Mouse (Mus musculus): ENCODE measurements around the gene Mcpt1.
"Not testable (repeated sequence)": the region's sequence is repeated elsewhere in the genome, so short reads cannot be mapped to it uniquely, and the experiment has no call there.

Mcpt1 gene

GRCm38 (mm10) chr14:56017671-56018070 lies at the start of gene Mcpt1:
Gene Mcpt1, plus strand, starts transcription at chr14:56017971.
- DNase-seq (ENCODE audit: low spot score in 2 of 2), result not testable (repeated sequence)

GRCm38 (mm10) chr14:55987464-55987863 lies 30.3 kb upstream of the Mcpt1 start:
- not testable (repeated sequence) for DNase-seq (ENCODE audit: low spot score in 2 of 2)

- DNase-seq (ENCODE audit: low spot score in 2 of 2), result no peak
These were observed 4.6 kb upstream of the Mcpt1 start for GRCm38 (mm10) chr14:56013147-56013546.

GRCm38 (mm10) chr14:56013924-56014323 lies 3.8 kb upstream of the Mcpt1 start:
- no peak for DNase-seq (ENCODE audit: low spot score in 2 of 2)

GRCm38 (mm10) chr14:56019446-56019845 lies 1.7 kb downstream of the Mcpt1 start:
- DNase-seq (ENCODE audit: low spot score in 2 of 2), result no peak

GRCm38 (mm10) chr14:56021305-56021704 lies 3.5 kb downstream of the Mcpt1 start:
- DNase-seq (ENCODE audit: low spot score in 2 of 2), result not testable (repeated sequence)

- DNase-seq (ENCODE audit: low spot score in 2 of 2), result not testable (repeated sequence)
These were observed 12.6 kb downstream of the Mcpt1 start, which contains the start of gene Mcpt9 for GRCm38 (mm10) chr14:56030395-56030794. Gene Mcpt9, minus strand, starts transcription at chr14:56030495.

- no peak for DNase-seq (ENCODE audit: low spot score in 2 of 2)
These were observed 16.7 kb downstream of the Mcpt1 start for GRCm38 (mm10) chr14:56034433-56034832.

- not testable (repeated sequence) for DNase-seq (ENCODE audit: low spot score in 2 of 2)
These were observed 24.0 kb downstream of the Mcpt1 start, which contains the start of gene Mcpt2 for GRCm38 (mm10) chr14:56041792-56042191. Gene Mcpt2, plus strand, starts transcription at chr14:56042041.

GRCm38 (mm10) chr14:56055408-56055807 lies 37.6 kb downstream of the Mcpt1 start:
- DNase-seq (ENCODE audit: low spot score in 2 of 2), result no peak

- no peak for DNase-seq (ENCODE audit: low spot score in 2 of 2)
These were observed 40.0 kb downstream of the Mcpt1 start for GRCm38 (mm10) chr14:56057722-56058121.

- not testable (repeated sequence) for DNase-seq (ENCODE audit: low spot score in 2 of 2)
These were observed 44.4 kb downstream of the Mcpt1 start, which contains the start of gene Mcpt4 for GRCm38 (mm10) chr14:56062213-56062612. Gene Mcpt4, minus strand, starts transcription at chr14:56062313.

Data from natural killer cell, adult 2 months (primary cell).